Mouse (Mus musculus) E14TG2a.4 (cell line): Measurements from ENCODE around the gene Cox6a1.

Experiments used
- CTCF ChIP-seq: conservative IDR thresholded peaks from 2 replicates; pipeline ENCODE4 v1.5.1; 2014; ENCODE audit warnings: low read length
- POU5F1 ChIP-seq: IDR thresholded peaks from 2 replicates; pipeline ENCODE4 v1.6.1; 2014; ENCODE audit warnings: low read length, borderline replicate concordance

- TF ChIP-seq CTCF = peak; percentile 75
- no peak for TF ChIP-seq POU5F1
Observed at GRCm38 (mm10) chr5:115351348-115351747, 2.6 kb upstream of the Cox6a1 start.
